Mouse (Mus musculus) forebrain, embryonic 10.5 days (tissue): ENCODE measurements around the gene Wiz. TPM values are rescaled to one million over a fixed set of nuclear protein-coding genes. Genes with fewer than 3 reads are reported as not detected.

ENCODE experiments used
- DNase-seq: peaks from one replicate; pipeline ENCODE4 v3.0.0-alpha.2; 2017; ENCODE audit warnings: low spot score; ENCODE audit errors: extremely low spot score
- H3K27ac ChIP-seq: fragments of 300-500 bp; sonication (generic); 2 replicates; pipeline ENCODE4 v1.5.1; 2016; ENCODE audit warnings: mild to moderate bottlenecking
- H3K27me3 ChIP-seq: fragments of 300-500 bp; sonication (generic); 2 replicates; pipeline ENCODE4 v1.6.1; 2016; ENCODE audit warnings: mild to moderate bottlenecking; ENCODE audit not compliant: poor library complexity, severe bottlenecking
- H3K36me3 ChIP-seq: fragments of 300-500 bp; sonication (generic); replicated peaks from 2 replicates; pipeline ENCODE4 v1.6.1; 2016; ENCODE audit warnings: mild to moderate bottlenecking, moderate library complexity
- H3K4me1 ChIP-seq: fragments of 300-500 bp; sonication (generic); 2 replicates; pipeline ENCODE4 v1.6.1; 2016
- H3K4me3 ChIP-seq: fragments of 300-500 bp; sonication (generic); 2 replicates; pipeline ENCODE4 v1.5.1; 2016; ENCODE audit warnings: mild to moderate bottlenecking, moderate library complexity
- H3K9me3 ChIP-seq: fragments of 300-500 bp; sonication (generic); 2 replicates; pipeline ENCODE4 v1.6.1; 2016; ENCODE audit warnings: mild to moderate bottlenecking, moderate library complexity
- WGBS: fragments of 180-500 bp; shearing (Covaris S2); methylation state at CpG from one replicate; pipeline ENCODE4 v1.1.7; 2016; 5-methylcytosine and 5-hydroxymethylcytosine counted together
- polyA plus RNA-seq: library from polyadenylated mRNA; unstranded; fragments of >200 nt; fragmentation: Nextera tagmentation; extraction: Ambion mirVana; gene quantifications from 2 replicates; pipeline ENCODE4 v1.2.1, GENCODE M21; 2016

The Wiz gene
- polyA plus RNA-seq, 1 experiment from 2014 or later, result 25.9 TPM

GRCm38 (mm10) chr17:32333675-32334303, 55.5 kb downstream of the Wiz start:
- Histone ChIP-seq H3K27me3 (no peaks in the 10 kb centered on the region), H3K4me3 (no peak overlapping the region), H3K36me3 (peaks cover 96% of the 10 kb centered on the region), H3K9me3 (no peaks in the 10 kb centered on the region), H3K27ac (0 out of 2 replicates have a peak overlapping the region, but pooled peaks have one; percentile 8), H3K4me1 (no peaks in the 10 kb centered on the region)
- 89% methylated on average over 31 of the region's 31 CpGs for WGBS
- no peak for DNase-seq

- Histone ChIP-seq H3K4me3 (no peak overlapping the region), H3K4me1 (peaks cover 4% of the 10 kb centered on the region), H3K36me3 (peaks cover 92% of the 10 kb centered on the region), H3K9me3 (no peaks in the 10 kb centered on the region), H3K27ac (no peak overlapping the region), H3K27me3 (no peaks in the 10 kb centered on the region)
- DNase-seq, result no peak
These were observed 61.7 kb downstream of the Wiz start for GRCm38 (mm10) chr17:32327501-32327900.

GRCm38 (mm10) chr17:32322809-32323208, 66.4 kb downstream of the Wiz start:
- H3K27me3 ChIP-seq, result no peaks in the 10 kb centered on the region
- peaks cover 64% of the 10 kb centered on the region for H3K36me3 ChIP-seq
- peak overlapping the region; percentile 97; the same call in 1 of the 2 replicates for H3K4me3 ChIP-seq
- DNase-seq, result no peak
- WGBS, result 88% methylated on average over 1 of the region's 1 CpGs
- no peak overlapping the region for H3K27ac ChIP-seq
- H3K9me3 ChIP-seq, result no peaks in the 10 kb centered on the region
- peaks cover 34% of the 10 kb centered on the region for H3K4me1 ChIP-seq

GRCm38 (mm10) chr17:32321836-32322235, 67.4 kb downstream of the Wiz start:
- peaks cover 34% of the 10 kb centered on the region for H3K4me1 ChIP-seq
- H3K9me3 ChIP-seq, result no peaks in the 10 kb centered on the region
- WGBS, result 32% methylated on average over 6 of the region's 6 CpGs
- H3K27ac ChIP-seq, result peak overlapping the region; percentile 95
- H3K36me3 ChIP-seq, result peaks cover 65% of the 10 kb centered on the region
- H3K27me3 ChIP-seq, result no peaks in the 10 kb centered on the region
- H3K4me3 ChIP-seq, result peak overlapping the region; percentile 97
- DNase-seq, result no peak

GRCm38 (mm10) chr17:32321390-32321734, 67.9 kb downstream of the Wiz start:
- Histone ChIP-seq H3K27me3 (no peaks in the 10 kb centered on the region), H3K27ac (peak overlapping the region; percentile 95), H3K9me3 (no peaks in the 10 kb centered on the region), H3K4me3 (peak overlapping the region; percentile 97), H3K4me1 (peaks cover 34% of the 10 kb centered on the region), H3K36me3 (peaks cover 65% of the 10 kb centered on the region)
- WGBS, result 0% methylated on average over 23 of the region's 23 CpGs
- no peak for DNase-seq

GRCm38 (mm10) chr17:32320597-32321389, 68.4 kb downstream of the Wiz start, which contains the start of gene Akap8:
TSS of gene Akap8 (minus strand) at chr17:32321238.
- Histone ChIP-seq H3K36me3 (peaks cover 65% of the 10 kb centered on the region), H3K4me1 (peaks cover 34% of the 10 kb centered on the region), H3K27ac (peak within 1 kb of the TSS; percentile 95), H3K9me3 (no peaks in the 10 kb centered on the region), H3K4me3 (peak within 1 kb of the TSS; percentile 97), H3K27me3 (no peaks in the 10 kb centered on the region)
- DNase-seq, result peak; percentile 99
- WGBS, result under 1% methylated on average over 83 of the region's 83 CpGs

- Histone ChIP-seq H3K36me3 (peaks cover 65% of the 10 kb centered on the region), H3K4me1 (peaks cover 34% of the 10 kb centered on the region), H3K27ac (peak overlapping the region; percentile 95), H3K4me3 (peak overlapping the region; percentile 97), H3K27me3 (no peaks in the 10 kb centered on the region), H3K9me3 (no peaks in the 10 kb centered on the region)
- DNase-seq, result no peak
- 1% methylated on average over 7 of the region's 7 CpGs for WGBS
These were observed 69.3 kb downstream of the Wiz start for GRCm38 (mm10) chr17:32319950-32320349.

- no peak for DNase-seq
- no peak overlapping the region for H3K27ac ChIP-seq
- H3K4me3 ChIP-seq, result no peak overlapping the region
- H3K9me3 ChIP-seq, result no peaks in the 10 kb centered on the region
- H3K36me3 ChIP-seq, result peaks cover 67% of the 10 kb centered on the region
- 88% methylated on average over 3 of the region's 3 CpGs for WGBS
- peaks cover 31% of the 10 kb centered on the region for H3K4me1 ChIP-seq
- no peaks in the 10 kb centered on the region for H3K27me3 ChIP-seq
These were observed 71.5 kb downstream of the Wiz start for GRCm38 (mm10) chr17:32317708-32318107.

GRCm38 (mm10) chr17:32317032-32317431, 72.2 kb downstream of the Wiz start:
- peaks cover 74% of the 10 kb centered on the region for H3K36me3 ChIP-seq
- WGBS, result 95% methylated on average over 8 of the region's 8 CpGs

GRCm38 (mm10) chr17:32315560-32315959, 73.7 kb downstream of the Wiz start:
- H3K27ac ChIP-seq, result no peak overlapping the region
- H3K9me3 ChIP-seq, result no peaks in the 10 kb centered on the region
- H3K4me1 ChIP-seq, result peaks cover 17% of the 10 kb centered on the region
- H3K4me3 ChIP-seq, result no peak overlapping the region
- DNase-seq, result no peak
- WGBS, result 98% methylated on average over 5 of the region's 5 CpGs
- H3K36me3 ChIP-seq, result peaks cover 88% of the 10 kb centered on the region
- H3K27me3 ChIP-seq, result no peaks in the 10 kb centered on the region

More at GRCm38 (mm10) chr17:32317032-32317431, 72.2 kb downstream of the Wiz start:
- H3K9me3 ChIP-seq, result no peaks in the 10 kb centered on the region
- no peak for DNase-seq
- no peak overlapping the region for H3K4me3 ChIP-seq
- no peak overlapping the region for H3K27ac ChIP-seq
- H3K27me3 ChIP-seq, result no peaks in the 10 kb centered on the region
- peaks cover 25% of the 10 kb centered on the region for H3K4me1 ChIP-seq

GRCm38 (mm10) chr17:32313892-32314291, 75.3 kb downstream of the Wiz start:
- Histone ChIP-seq H3K27me3 (no peaks in the 10 kb centered on the region), H3K4me1 (peaks cover 6% of the 10 kb centered on the region), H3K36me3 (peaks cover 100% of the 10 kb centered on the region), H3K4me3 (no peak overlapping the region), H3K9me3 (no peaks in the 10 kb centered on the region), H3K27ac (no peak overlapping the region)
- WGBS, result 86% methylated on average over 5 of the region's 5 CpGs
- no peak for DNase-seq

GRCm38 (mm10) chr17:32312801-32313200, 76.4 kb downstream of the Wiz start:
- H3K27me3 ChIP-seq, result no peaks in the 10 kb centered on the region
- 97% methylated on average over 8 of the region's 8 CpGs for WGBS
- H3K36me3 ChIP-seq, result peaks cover 100% of the 10 kb centered on the region

GRCm38 (mm10) chr17:32307963-32308362, 81.3 kb downstream of the Wiz start:
- peaks cover 100% of the 10 kb centered on the region for H3K36me3 ChIP-seq
- no peaks in the 10 kb centered on the region for H3K9me3 ChIP-seq
- no peak overlapping the region for H3K4me3 ChIP-seq
- no peak overlapping the region for H3K27ac ChIP-seq
- WGBS, result 95% methylated on average over 4 of the region's 4 CpGs
- DNase-seq, result no peak
- no peaks in the 10 kb centered on the region for H3K4me1 ChIP-seq
- H3K27me3 ChIP-seq, result no peaks in the 10 kb centered on the region

More at GRCm38 (mm10) chr17:32312801-32313200, 76.4 kb downstream of the Wiz start:
- no peak overlapping the region for H3K4me3 ChIP-seq
- H3K4me1 ChIP-seq, result no peaks in the 10 kb centered on the region
- no peaks in the 10 kb centered on the region for H3K9me3 ChIP-seq
- no peak overlapping the region for H3K27ac ChIP-seq
- DNase-seq, result no peak
